Mouse (Mus musculus) cerebellum, adult (tissue): Measurements from ENCODE around the gene Igfbp7.

Experiments
- ATAC-seq: cut with Nextera tagmentation; 2 replicates; pipeline ENCODE4 v1.9.2; 2017; ENCODE audit warnings: mild to moderate bottlenecking, moderate library complexity, mixed read lengths; ENCODE audit not compliant: insufficient number of reproducible peaks, low FRiP score, low TSS enrichment

Igfbp7 gene

GRCm38 (mm10) chr5:77357405-77358149 lies 50.3 kb downstream of the Igfbp7 start:
- no peak for ATAC-seq

- ATAC-seq, result no peak
Measured at GRCm38 (mm10) chr5:77355307-77356265, 52.3 kb downstream of the Igfbp7 start.

DNA sequence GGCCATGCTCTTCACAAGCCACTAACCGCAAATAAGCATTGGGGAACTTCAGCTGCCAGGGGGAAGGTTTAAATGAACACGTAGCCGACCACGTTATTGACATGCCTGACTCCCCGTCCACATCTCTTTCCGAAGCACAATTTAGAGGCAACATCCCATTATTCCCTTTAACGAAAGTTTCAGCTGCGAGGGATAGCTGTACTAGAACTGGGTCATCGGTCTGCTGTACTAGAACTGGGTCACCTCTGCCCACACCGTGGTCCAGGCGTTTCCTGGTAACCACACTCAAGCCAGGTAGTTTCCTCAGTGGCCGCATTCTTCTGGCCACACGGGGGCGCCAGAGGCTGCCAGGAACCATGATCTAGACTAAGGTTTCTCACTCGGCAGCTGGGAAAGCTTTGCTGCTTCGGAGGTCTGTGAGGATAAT lies 53.5 kb downstream of the Igfbp7 start:
- peak; percentile 91 for ATAC-seq

DNA sequence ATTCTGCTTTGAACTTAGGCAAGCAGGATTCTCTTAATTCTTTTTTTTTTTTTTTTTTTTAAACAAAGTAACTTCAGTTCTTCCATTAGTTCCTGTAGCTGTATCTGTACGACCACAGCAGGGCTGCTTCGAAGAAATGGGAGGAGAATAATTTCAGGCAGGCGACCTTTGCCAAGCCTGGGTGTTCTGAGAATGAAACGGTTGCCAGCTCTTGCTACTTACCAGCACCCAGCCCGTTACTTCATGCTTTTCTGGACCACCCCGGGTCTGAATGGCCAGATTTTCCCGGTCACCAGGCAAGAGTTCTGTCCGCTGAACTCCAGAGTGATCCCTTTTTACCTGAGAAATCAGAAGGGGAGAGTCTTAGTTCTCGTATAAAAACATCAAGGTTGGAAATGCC lies 56.1 kb downstream of the Igfbp7 start:
- ATAC-seq, result no peak

DNA sequence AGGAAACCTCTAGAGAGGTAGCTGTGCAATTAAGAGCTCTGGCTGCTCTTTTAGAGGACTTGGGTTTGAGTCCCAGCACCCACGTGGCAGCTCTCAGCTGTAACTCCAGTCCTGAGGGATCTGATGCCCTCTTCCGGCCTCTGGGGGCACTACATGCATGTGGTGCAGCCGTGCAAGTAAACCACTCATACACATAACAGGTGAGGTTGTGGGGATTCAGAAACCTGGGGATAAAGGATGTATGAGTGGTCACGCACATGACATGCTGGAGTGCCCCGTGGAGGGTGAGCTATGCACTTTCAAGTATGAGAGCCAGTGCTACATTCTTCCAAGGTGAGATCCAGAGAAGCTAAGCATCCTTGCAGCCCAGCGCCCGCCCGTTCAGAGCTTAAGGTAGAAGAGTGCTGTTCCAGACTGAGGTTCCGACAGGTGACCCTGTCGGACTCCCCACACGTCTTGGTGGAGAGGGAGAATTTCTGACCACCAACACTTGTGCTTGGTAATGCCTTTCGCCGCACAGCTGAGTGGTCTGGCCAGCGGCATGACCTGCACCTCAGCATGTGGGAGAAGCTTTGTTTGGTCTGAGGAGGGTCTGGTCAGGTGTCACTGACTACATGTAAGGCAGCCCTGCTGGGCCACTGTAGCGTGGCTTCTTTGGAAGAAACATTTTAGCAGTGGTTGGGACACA lies 57.7 kb downstream of the Igfbp7 start:
- ATAC-seq, result no peak

DNA sequence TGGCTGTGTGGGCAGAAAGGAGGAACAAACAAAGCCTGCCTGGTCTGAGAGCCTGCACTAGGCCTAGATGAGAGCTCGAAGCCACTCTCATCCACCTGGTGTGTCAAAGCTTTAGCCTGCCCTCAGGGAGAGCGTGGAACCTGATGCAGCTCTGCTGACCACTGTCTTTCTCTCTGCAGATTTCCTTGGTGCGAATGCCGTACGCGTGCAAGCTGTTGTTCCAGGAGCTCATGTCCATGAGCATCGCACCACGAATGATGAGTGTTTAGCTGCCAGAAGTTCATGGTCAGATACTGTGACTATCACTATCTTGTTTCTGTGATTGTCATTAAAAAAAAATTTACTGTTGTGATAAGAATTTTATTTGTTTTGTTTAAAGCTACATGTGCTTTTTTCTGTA lies 58.9 kb downstream of the Igfbp7 start:
- ATAC-seq, result no peak

DNA sequence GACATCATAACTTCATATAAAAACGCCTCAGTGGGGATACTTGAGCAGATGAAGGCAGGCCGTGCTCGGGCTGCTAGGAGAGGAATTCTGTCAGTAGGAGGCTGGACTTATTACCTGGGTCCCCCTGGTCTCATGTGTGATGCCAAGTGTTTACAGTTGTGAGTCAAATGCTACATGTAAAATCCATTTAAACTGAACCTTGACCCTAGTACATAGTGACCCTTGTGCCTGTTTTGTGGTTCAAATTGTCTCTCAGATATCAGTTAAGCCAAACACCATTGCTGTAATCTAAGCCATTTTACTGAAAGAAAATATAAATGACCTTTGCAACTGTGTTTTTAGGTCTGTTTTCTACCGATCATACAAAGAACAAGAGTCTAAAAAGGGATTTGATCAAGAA lies 67.8 kb downstream of the Igfbp7 start:
- ATAC-seq, result no peak

- no peak for ATAC-seq
Measured at GRCm38 (mm10) chr5:77330154-77330553, 77.7 kb downstream of the Igfbp7 start.

- no peak for ATAC-seq
Measured at GRCm38 (mm10) chr5:77324936-77325335, 82.9 kb downstream of the Igfbp7 start.

GRCm38 (mm10) chr5:77314986-77315385 lies 92.9 kb downstream of the Igfbp7 start:
- ATAC-seq, result no peak

DNA sequence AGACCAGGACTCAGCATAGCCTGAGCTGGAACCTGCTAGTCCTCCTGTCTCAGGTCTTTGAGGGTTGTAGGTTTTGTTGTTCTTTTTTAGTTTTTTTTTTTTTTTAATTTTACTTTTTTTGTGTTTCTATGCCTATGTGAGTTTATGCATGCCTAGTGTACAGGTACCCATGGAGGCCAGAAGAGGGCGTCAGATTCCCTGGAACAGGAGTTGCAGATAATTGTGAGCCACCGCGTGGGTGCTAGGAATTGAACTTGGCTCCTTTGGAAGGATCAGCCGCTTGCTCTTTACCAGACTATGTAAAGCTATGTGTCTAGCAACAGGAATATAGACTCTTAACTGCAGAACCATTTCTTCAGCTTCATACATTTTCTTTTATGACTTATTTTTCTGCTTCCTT lies 93.6 kb downstream of the Igfbp7 start:
- ATAC-seq, result no peak

GRCm38 (mm10) chr5:77309924-77310772 lies 97.7 kb downstream of the Igfbp7 start, which contains the start of the genes Noa1 and Polr2b:
Noa1 (minus strand) TSS chr5:77310084.
Polr2b (plus strand) TSS chr5:77310147.
- ATAC-seq, result peak; percentile 93

GRCm38 (mm10) chr5:77309051-77309906 lies 98.6 kb downstream of the Igfbp7 start:
- ATAC-seq, result peak; percentile 17; the same call in 1 of the 2 replicates

- no peak for ATAC-seq
Measured at GRCm38 (mm10) chr5:77307821-77308553, 99.9 kb downstream of the Igfbp7 start.

DNA sequence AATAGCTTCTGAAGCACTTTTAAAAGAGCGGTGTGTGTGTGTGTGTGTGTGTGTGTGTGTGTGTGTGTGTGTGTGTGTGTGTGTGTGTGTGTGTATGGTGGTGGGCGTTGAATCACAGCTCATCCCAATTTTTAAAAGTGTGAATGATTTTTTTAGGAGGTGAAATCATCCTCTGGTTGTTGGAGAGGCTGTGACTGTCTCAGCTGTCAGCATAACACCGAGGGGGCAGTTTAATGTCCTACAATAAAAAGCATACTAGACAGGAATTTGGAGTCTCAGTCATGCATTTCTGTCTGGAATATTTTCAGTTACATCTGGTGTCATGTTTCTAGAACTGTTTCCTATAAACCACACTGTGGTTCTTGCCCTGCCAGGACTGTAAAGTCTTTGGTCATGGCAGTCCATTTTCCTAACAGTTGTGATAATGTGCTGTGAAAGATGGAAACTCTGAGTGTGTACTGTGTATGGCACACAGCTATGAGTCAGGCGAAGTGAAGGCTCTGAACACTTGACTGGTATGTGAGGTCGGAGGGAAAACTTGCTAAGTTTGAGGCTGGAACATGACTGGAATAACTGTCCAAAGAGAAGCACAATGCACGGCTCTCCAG lies 106.4 kb downstream of the Igfbp7 start:
- ATAC-seq, result no peak

DNA sequence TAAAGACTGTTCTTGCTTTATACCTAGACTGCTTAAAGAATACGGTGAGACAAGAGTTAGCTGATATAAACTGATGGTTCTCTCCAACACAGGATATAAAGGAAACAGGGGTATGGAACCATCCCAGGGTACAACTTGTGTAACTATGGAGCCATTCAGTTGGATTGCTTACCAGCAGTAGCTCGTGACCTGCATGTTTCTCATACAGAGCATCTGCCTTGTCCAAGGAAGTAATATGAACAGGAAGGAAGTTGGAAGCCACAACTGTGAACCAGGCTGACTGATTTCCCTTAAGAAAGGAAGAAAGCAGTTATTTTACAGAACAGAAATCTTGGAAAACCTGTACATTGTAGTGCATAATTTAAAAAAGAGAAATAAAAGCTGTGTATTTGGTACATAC lies 108.4 kb downstream of the Igfbp7 start:
- no peak for ATAC-seq
